Mouse (Mus musculus) hindbrain, embryonic 12.5 days (tissue): ENCODE results near the gene Cmya5. TPM values are rescaled to one million over a fixed set of nuclear protein-coding genes. Genes with fewer than 3 reads are reported as not detected.
"Not testable (repeated sequence)": the region's sequence is repeated elsewhere in the genome, so short reads cannot be mapped to it uniquely, and the experiment has no call there.

Experiments used
- ATAC-seq: fragments of 200-750 bp; cut with Nextera tagmentation; 2 replicates; pipeline ENCODE4 v1.8.0; 2017; ENCODE audit warnings: moderate TSS enrichment; ENCODE audit not compliant: low FRiP score
- H3K27ac ChIP-seq: fragments of 300-500 bp; sonication (generic); 2 replicates; pipeline ENCODE4 v1.5.1; 2016; ENCODE audit warnings: mild to moderate bottlenecking
- H3K27me3 ChIP-seq: fragments of 300-500 bp; sonication (generic); 2 replicates; pipeline ENCODE4 v1.6.1; 2016; ENCODE audit warnings: mild to moderate bottlenecking
- H3K36me3 ChIP-seq: fragments of 300-500 bp; sonication (generic); 2 replicates; pipeline ENCODE4 v1.6.1; 2016; ENCODE audit warnings: mild to moderate bottlenecking
- H3K4me1 ChIP-seq: fragments of 300-500 bp; sonication (generic); 2 replicates; pipeline ENCODE4 v1.6.1; 2016
- H3K4me2 ChIP-seq: fragments of 300-500 bp; sonication (generic); replicated peaks from 2 replicates; pipeline ENCODE4 v1.6.1; 2016; ENCODE audit warnings: mild to moderate bottlenecking
- H3K4me3 ChIP-seq: fragments of 300-500 bp; sonication (generic); 2 replicates; pipeline ENCODE4 v1.5.1; 2016; ENCODE audit warnings: mild to moderate bottlenecking
- H3K9ac ChIP-seq: fragments of 300-500 bp; sonication (generic); 2 replicates; pipeline ENCODE4 v1.6.1; 2016; ENCODE audit warnings: mild to moderate bottlenecking, moderate library complexity
- H3K9me3 ChIP-seq: fragments of 300-500 bp; sonication (generic); replicated peaks from 2 replicates; pipeline ENCODE4 v1.6.1; 2016; ENCODE audit warnings: mild to moderate bottlenecking
- WGBS: fragments of 180-500 bp; shearing (Covaris S2); methylation state at CpG from one replicate; pipeline ENCODE4 v1.1.7; 2016; 5-methylcytosine and 5-hydroxymethylcytosine counted together
- polyA plus RNA-seq: library from polyadenylated mRNA; unstranded; fragments of >200 nt; fragmentation: Nextera tagmentation; extraction: Ambion mirVana; gene quantifications from 2 replicates; pipeline ENCODE4 v1.2.1, GENCODE M21; 2016

Gene Cmya5
- polyA plus RNA-seq, 1 experiment from 2014 or later = 0.08 TPM

DNA sequence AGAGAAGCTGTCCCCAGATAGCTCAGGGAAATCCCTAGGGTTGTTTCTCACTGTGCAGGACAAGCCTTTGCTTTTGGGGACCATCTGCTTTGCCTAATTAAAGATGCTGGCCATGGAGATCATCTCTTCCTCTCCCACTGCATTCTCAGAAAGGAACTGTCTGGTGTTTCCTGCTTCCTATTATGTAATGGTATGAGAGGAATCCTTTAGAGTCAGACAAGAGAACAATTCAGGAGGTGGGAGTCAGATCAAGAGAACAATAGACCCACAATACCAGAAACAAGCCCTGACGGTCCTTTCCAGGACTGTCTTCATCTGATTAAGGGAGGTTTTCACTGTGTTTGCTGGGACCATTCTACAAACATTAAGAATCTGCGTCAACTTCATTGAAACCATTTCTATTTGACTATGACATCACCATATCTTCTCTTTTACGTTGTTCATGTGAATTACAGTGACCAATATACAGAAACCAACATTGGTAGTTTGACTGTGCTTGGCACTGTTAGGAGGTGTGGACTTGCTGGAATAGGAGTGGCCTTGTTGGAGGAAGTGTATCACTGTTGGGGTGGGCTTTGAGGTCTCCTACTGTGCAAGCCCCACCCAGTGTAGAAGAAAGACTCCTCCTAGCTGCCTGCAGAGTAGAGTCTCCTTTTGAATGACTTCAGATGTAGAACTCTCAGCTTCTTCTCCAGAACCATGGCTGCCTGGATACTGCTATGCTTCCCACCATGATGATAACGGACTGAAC lies 42.0 kb downstream of the Cmya5 start:
- Histone ChIP-seq H3K9me3 (no peaks in the 10 kb centered on the region), H3K9ac (no peak overlapping the region), H3K4me2 (no peak overlapping the region), H3K27ac (no peak overlapping the region), H3K27me3 (no peaks in the 10 kb centered on the region), H3K36me3 (no peaks in the 10 kb centered on the region), H3K4me3 (no peak overlapping the region), H3K4me1 (no peaks in the 10 kb centered on the region)
- 62% methylated on average over 4 of the region's 4 CpGs for WGBS
- no peak for ATAC-seq

DNA sequence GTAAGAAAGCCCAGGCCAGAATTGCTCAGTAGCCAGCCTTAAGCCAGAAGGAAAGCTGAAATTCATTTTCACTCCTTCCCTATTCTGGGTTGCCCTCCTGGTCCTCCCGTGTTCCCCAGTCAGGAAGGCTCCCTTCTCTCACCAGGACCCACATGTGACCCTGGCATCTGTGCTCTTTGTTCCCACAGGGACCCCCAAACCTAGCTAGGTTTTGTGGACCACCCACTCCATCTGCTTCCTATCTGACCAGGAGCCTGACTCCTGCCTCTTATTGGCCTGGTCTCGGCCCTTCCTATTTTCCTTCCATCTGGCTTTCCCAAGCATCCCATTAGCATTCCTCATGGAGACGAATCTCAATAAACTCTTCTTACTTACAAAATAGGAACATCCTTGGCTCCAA lies 45.9 kb downstream of the Cmya5 start:
- no peak for ATAC-seq
- H3K27ac ChIP-seq = no peak overlapping the region
- H3K27me3 ChIP-seq = no peaks in the 10 kb centered on the region
- no peak overlapping the region for H3K4me2 ChIP-seq
- H3K4me1 ChIP-seq = no peaks in the 10 kb centered on the region
- H3K9me3 ChIP-seq = no peaks in the 10 kb centered on the region
- H3K9ac ChIP-seq = no peak overlapping the region
- H3K36me3 ChIP-seq = no peaks in the 10 kb centered on the region
- H3K4me3 ChIP-seq = no peak overlapping the region
- 70% methylated on average over 3 of the region's 3 CpGs for WGBS

- Histone ChIP-seq H3K27ac (no peak overlapping the region), H3K4me3 (no peak overlapping the region), H3K9ac (no peak overlapping the region), H3K27me3 (no peaks in the 10 kb centered on the region), H3K36me3 (no peaks in the 10 kb centered on the region), H3K9me3 (no peaks in the 10 kb centered on the region), H3K4me1 (no peaks in the 10 kb centered on the region), H3K4me2 (no peak overlapping the region)
- ATAC-seq = no peak
- 96% methylated on average over 6 of the region's 6 CpGs for WGBS
Measured at GRCm38 (mm10) chr13:93096643-93097042, 47.9 kb downstream of the Cmya5 start.

DNA sequence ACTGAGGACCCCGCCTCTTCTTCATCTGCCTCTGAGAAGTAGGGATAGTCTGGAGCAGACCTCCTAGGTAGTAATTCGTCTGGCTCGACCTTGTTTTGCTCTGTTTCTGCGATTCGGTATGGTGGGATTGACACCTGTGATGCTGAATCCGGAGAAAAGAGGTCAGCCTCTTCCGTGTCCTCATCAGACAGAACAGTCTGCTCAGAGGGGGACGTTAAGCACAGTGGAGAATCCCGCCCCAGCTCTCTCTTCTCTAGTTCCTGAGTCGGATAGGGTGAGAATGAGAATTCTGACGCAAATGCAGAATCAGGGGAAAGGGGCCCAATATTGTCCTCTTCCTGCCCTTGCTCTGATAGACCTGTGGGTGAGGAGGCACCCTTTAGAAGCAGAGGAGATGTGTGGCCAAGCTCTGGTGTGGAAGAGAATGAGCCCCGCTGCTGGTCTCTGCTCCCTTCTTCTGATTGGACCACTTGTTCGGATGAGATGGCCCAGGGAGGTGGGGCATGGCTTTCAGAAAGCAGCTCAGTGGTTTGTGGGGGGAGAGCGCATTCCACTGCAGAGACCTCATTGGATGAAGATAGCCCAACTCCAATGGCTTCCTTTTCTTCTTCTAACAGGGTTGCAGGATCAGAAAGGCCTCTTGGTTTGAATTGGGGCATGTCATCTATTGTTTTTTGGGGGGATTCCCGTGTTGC lies 49.3 kb downstream of the Cmya5 start:
- Histone ChIP-seq H3K27ac (no peak overlapping the region), H3K9ac (no peak overlapping the region), H3K27me3 (no peaks in the 10 kb centered on the region), H3K4me2 (no peak overlapping the region), H3K4me3 (no peak overlapping the region), H3K36me3 (no peaks in the 10 kb centered on the region), H3K9me3 (no peaks in the 10 kb centered on the region), H3K4me1 (no peaks in the 10 kb centered on the region)
- WGBS = 87% methylated on average over 15 of the region's 15 CpGs
- no peak for ATAC-seq

DNA sequence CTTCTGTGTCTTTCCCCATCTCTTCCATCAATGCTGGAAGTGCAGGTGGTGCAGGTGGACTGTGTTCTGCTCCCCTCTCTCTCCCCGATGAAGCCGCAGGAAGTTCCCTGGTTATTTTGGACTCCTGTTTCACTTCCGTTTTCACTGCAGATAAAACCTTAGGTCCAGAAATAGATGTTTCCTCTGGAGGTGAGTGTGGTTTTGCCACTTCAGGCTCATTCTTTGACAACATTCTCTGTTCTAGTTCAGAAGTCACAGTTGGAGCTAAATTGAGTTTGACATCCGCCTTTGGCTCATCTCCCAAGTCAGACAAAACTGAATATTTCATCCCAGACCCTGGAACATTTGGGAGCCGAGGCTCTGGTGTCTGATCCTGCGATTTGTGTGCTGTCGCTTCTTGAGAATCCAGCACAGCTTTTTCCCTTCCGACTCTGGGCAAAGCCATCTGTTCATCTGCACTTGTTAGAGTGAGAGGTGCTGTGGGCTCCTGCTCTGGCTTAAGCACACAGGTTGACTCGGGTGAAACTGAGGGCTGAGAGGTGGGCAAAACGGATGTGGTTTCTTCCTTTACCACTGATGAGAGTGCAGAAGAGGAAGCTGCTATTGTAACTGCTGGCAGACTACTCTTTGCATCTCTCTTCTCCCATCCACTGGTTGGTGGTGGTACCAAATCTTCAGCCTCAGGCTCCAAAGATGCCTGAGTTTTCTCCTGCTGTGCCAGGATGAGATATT lies 50.2 kb downstream of the Cmya5 start:
- WGBS = 91% methylated on average over 10 of the region's 10 CpGs
- H3K9ac ChIP-seq = no peak overlapping the region
- no peaks in the 10 kb centered on the region for H3K36me3 ChIP-seq
- no peaks in the 10 kb centered on the region for H3K27me3 ChIP-seq
- H3K4me1 ChIP-seq = no peaks in the 10 kb centered on the region
- H3K27ac ChIP-seq = no peak overlapping the region
- ATAC-seq = no peak
- H3K4me3 ChIP-seq = no peak overlapping the region
- H3K4me2 ChIP-seq = no peak overlapping the region
- H3K9me3 ChIP-seq = no peaks in the 10 kb centered on the region

GRCm38 (mm10) chr13:93093697-93094096 lies 50.8 kb downstream of the Cmya5 start:
- no peak for ATAC-seq
- Histone ChIP-seq H3K9me3 (no peaks in the 10 kb centered on the region), H3K4me2 (no peak overlapping the region), H3K4me3 (no peak overlapping the region), H3K4me1 (no peaks in the 10 kb centered on the region), H3K27ac (no peak overlapping the region), H3K9ac (no peak overlapping the region), H3K36me3 (no peaks in the 10 kb centered on the region), H3K27me3 (no peaks in the 10 kb centered on the region)
- 92% methylated on average over 5 of the region's 5 CpGs for WGBS

DNA sequence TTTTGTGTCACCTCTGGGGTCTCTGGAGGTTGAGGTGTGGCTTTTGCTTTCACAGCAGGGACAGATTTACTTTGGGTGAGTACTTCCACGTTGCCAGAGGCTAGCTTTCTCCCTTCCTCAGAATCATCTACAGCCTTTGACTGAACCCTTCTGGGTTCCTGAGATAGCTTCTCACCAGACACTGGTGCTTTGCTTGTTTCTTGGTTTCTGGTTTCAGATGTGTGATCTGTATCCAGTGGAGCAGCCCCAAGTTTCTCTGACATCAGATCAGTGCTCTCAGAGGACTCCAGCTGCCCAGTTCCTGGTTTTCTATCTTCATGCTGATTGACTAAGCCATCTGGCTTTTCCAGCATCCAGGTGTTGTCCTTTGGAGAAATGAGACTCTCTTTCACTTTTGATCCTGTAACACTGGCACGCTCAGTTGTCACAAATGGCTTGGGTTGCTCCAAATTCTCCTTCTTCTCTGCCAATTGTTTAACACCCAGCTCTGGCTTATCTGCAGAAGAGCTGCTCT lies 51.6 kb downstream of the Cmya5 start:
- WGBS = 73% methylated on average over 2 of the region's 2 CpGs
- H3K9me3 ChIP-seq = no peaks in the 10 kb centered on the region
- no peak overlapping the region for H3K27ac ChIP-seq
- no peaks in the 10 kb centered on the region for H3K27me3 ChIP-seq
- no peak overlapping the region for H3K4me2 ChIP-seq
- no peaks in the 10 kb centered on the region for H3K36me3 ChIP-seq
- ATAC-seq = no peak
- no peaks in the 10 kb centered on the region for H3K4me1 ChIP-seq
- no peak overlapping the region for H3K9ac ChIP-seq
- H3K4me3 ChIP-seq = no peak overlapping the region

DNA sequence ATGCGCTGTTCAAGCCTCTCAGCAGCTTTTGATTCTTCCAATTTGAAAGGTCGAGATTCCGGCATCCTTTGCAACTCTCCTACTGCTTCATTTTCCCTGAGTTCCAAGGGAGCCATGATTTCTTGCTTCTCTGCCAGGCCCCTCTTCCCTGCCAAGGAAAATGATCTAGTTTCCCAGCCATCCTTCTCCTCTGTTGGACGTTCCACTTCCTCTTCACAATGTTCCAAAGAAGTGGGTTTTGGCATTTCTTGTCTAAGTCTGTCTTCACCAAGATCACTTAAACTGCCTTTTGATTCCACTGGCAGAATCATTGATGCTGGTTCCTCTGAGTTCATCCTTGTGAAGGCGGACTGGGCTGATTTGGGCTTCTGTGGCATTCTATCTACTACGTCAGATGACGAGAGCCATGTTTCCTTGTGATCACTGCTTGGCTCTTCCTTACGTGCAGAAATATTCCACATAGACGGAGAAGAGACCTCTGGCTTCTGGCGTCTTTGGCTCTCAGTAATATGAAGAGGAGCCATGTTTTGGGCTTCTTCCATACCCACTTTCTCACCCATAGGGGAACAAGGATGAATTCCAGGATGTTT lies 52.6 kb downstream of the Cmya5 start:
- Histone ChIP-seq H3K4me1 (no peaks in the 10 kb centered on the region), H3K4me2 (no peak overlapping the region), H3K27ac (no peak overlapping the region), H3K9me3 (no peaks in the 10 kb centered on the region), H3K36me3 (no peaks in the 10 kb centered on the region), H3K9ac (no peak overlapping the region), H3K4me3 (no peak overlapping the region), H3K27me3 (no peaks in the 10 kb centered on the region)
- no peak for ATAC-seq
- WGBS = 89% methylated on average over 10 of the region's 10 CpGs

GRCm38 (mm10) chr13:93091176-93091575 lies 53.3 kb downstream of the Cmya5 start:
- no peaks in the 10 kb centered on the region for H3K36me3 ChIP-seq
- H3K27ac ChIP-seq = no peak overlapping the region
- no peak for ATAC-seq
- H3K9me3 ChIP-seq = no peaks in the 10 kb centered on the region
- 93% methylated on average over 9 of the region's 9 CpGs for WGBS
- H3K27me3 ChIP-seq = no peaks in the 10 kb centered on the region
- no peaks in the 10 kb centered on the region for H3K4me1 ChIP-seq
- no peak overlapping the region for H3K9ac ChIP-seq
- H3K4me2 ChIP-seq = no peak overlapping the region
- no peak overlapping the region for H3K4me3 ChIP-seq

DNA sequence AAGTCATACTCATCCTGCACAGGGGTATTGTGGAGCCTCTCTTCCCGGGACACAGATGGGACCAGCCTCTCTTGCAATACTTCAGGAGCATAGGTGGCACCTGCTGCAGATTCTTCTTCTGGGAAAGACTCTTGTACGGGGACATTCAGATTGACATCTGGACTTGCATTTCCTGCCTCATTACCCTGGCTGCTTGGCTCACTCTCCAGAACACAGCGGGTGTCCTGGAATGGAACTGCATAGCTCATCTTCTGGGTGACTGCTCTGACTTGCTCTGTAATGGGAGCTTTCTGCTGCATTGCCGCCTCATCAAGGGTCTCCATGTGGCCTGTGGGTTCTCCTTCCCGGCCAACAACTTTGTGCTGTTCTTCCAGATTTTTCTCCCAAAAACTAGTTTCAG lies 55.0 kb downstream of the Cmya5 start:
- no peaks in the 10 kb centered on the region for H3K27me3 ChIP-seq
- no peak overlapping the region for H3K4me3 ChIP-seq
- H3K4me1 ChIP-seq = no peaks in the 10 kb centered on the region
- H3K36me3 ChIP-seq = no peaks in the 10 kb centered on the region
- H3K9ac ChIP-seq = no peak overlapping the region
- no peak overlapping the region for H3K27ac ChIP-seq
- ATAC-seq = no peak
- 76% methylated on average over 5 of the region's 5 CpGs for WGBS
- no peak overlapping the region for H3K4me2 ChIP-seq
- H3K9me3 ChIP-seq = no peaks in the 10 kb centered on the region

DNA sequence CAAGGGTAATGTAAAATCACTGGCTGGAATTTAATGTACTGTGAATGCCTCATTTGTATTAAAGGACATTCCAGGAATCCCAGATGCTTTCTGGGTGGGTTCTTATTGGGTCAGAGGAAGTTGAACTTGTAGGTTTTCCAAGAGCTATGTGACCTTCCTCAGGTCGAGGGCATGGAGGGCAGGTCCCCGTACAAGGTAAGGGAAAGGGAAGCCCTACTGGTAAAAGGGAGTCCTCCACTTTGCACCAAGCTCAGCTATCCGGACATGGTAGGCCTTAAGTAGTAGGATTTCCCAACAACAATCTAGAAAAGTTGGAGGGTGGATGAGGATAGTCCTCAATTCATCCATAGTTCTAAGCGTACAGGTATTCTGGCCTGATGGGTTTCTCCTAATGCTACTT lies 58.8 kb downstream of the Cmya5 start:
- H3K4me3 ChIP-seq = no peak overlapping the region
- no peak for ATAC-seq
- H3K9me3 ChIP-seq = no peaks in the 10 kb centered on the region
- no peaks in the 10 kb centered on the region for H3K4me1 ChIP-seq
- no peaks in the 10 kb centered on the region for H3K36me3 ChIP-seq
- H3K4me2 ChIP-seq = no peak overlapping the region
- H3K27me3 ChIP-seq = no peaks in the 10 kb centered on the region
- H3K9ac ChIP-seq = no peak overlapping the region
- 88% methylated on average over 4 of the region's 4 CpGs for WGBS
- no peak overlapping the region for H3K27ac ChIP-seq

DNA sequence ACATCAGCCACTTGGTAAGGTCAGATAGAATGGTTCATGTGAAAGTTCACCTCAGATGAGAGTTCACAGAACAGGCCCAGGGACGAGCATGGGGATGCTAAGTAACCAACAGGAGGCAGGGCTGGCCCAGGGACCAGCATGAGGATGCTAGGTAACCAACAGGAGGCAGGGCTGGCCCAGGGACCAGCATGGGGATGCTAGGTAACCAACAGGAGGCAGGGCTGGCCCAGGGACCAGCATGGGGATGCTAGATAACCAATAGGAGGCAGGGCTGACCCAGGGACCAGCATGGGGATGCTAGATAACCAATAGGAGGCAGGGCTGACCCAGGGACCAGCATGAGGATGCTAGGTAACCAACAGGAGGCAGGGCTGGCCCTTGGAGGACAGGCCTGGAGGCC lies 62.2 kb downstream of the Cmya5 start:
- not testable (repeated sequence) for H3K4me3 ChIP-seq, H3K4me1 ChIP-seq, H3K36me3 ChIP-seq, H3K4me2 ChIP-seq, H3K27me3 ChIP-seq, H3K9me3 ChIP-seq, H3K27ac ChIP-seq, ATAC-seq, H3K9ac ChIP-seq
- 81% methylated on average over 1 of the region's 1 CpGs for WGBS
